Mouse (Mus musculus): ENCODE measurements around the gene Sardh. TPM values are rescaled to one million over a fixed set of nuclear protein-coding genes. Genes with fewer than 3 reads are reported as not detected.

Sardh gene
- total and polyA plus RNA-seq, 3 experiments = 0.13 TPM; not detected in 2

GRCm38 (mm10) chr2:27162656-27163055 is 85.5 kb downstream of the Sardh start:
- in situ Hi-C loops (cut with MboI; ENCODE audit: low pct_ligation_motif_present, low pct_unique_long_range_greater_than_20kb, low sequenced_read_pairs) = no loop called here

GRCm38 (mm10) chr2:27161526-27161925 is 86.6 kb downstream of the Sardh start:
- H3K36me3 ChIP-seq (replicated peaks in 1 of 2; ENCODE audit: control insufficient read depth in 1 of 2, insufficient read depth in 1 of 2, low read length in 1 of 2) = no peaks in the 10 kb centered on the region
- H3K4me1 ChIP-seq (ENCODE audit: control insufficient read depth in 1 of 2, insufficient read depth in 2 of 2) = peaks cover 0 to 3% of the 10 kb centered on the region in 2 experiments; a peak in 1 of 4 replicates
- DNase-seq (ENCODE audit: extremely low read depth) = no peak
- no peak overlapping the region for H3K4me2 ChIP-seq (ENCODE audit: insufficient read depth, low read depth, poor library complexity, severe bottlenecking)
- H3K9me3 ChIP-seq (replicated peaks; ENCODE audit: low read length) = peaks cover 7% of the 10 kb centered on the region
- H3K27ac ChIP-seq (ENCODE audit: insufficient read depth, low read depth) = no peak overlapping the region
- no peaks in the 10 kb centered on the region for H3K79me2 ChIP-seq (replicated peaks; ENCODE audit: control insufficient read depth, extremely low read depth, insufficient read depth, poor library complexity, severe bottlenecking)
- TF ChIP-seq MXI1 (IDR thresholded peaks at IDR 0.05; ENCODE audit: low read depth, low read length) (no peak), BHLHE40 (IDR thresholded peaks at IDR 0.05; ENCODE audit: low read depth, low read length) (no peak), GABPA (IDR thresholded peaks at IDR 0.05; ENCODE audit: insufficient replicate concordance, low read depth, low read length) (no peak), NRF1 (IDR thresholded peaks at IDR 0.05; ENCODE audit: low read depth, low read length) (no peak), SMC3 (IDR thresholded peaks at IDR 0.05; ENCODE audit: low read depth, low read length) (no peak), ZC3H11A (IDR thresholded peaks at IDR 0.05; ENCODE audit: low read depth, low read length) (no peak), NELFE (IDR thresholded peaks at IDR 0.05; ENCODE audit: low read depth, low read length) (no peak)
- H3K4me3 ChIP-seq (replicated peaks in 1 of 3; ENCODE audit: low read depth in 2 of 3, low read length in 2 of 3, poor library complexity in 1 of 3) = no peak overlapping the region
- H3K27me3 ChIP-seq (replicated peaks) = peaks cover 35% of the 10 kb centered on the region
- dilution Hi-C loops (cut with MboI; ENCODE audit: extremely low pct_ligation_motif_present, extremely low pct_unique_long_range_greater_than_20kb, low sequenced_read_pairs) = no loop called here
- H3K9ac ChIP-seq (ENCODE audit: insufficient read depth, low read depth) = no peak overlapping the region
- in situ Hi-C loops (cut with MboI; ENCODE audit: low pct_ligation_motif_present, low pct_unique_long_range_greater_than_20kb, low sequenced_read_pairs) = no loop called here

More at GRCm38 (mm10) chr2:27162656-27163055, 85.5 kb downstream of the Sardh start:
- peaks cover 5% of the 10 kb centered on the region for H3K9me3 ChIP-seq (replicated peaks; ENCODE audit: low read length)
- H3K27me3 ChIP-seq (replicated peaks) = peaks cover 40% of the 10 kb centered on the region
- H3K4me1 ChIP-seq (ENCODE audit: control insufficient read depth in 1 of 2, insufficient read depth in 2 of 2) = peaks cover 0 to 3% of the 10 kb centered on the region in 2 experiments; a peak in 1 of 4 replicates
- H3K79me2 ChIP-seq (replicated peaks; ENCODE audit: control insufficient read depth, extremely low read depth, insufficient read depth, poor library complexity, severe bottlenecking) = no peaks in the 10 kb centered on the region
- dilution Hi-C loops (cut with MboI; ENCODE audit: extremely low pct_ligation_motif_present, extremely low pct_unique_long_range_greater_than_20kb, low sequenced_read_pairs) = no loop called here
- H3K27ac ChIP-seq (ENCODE audit: insufficient read depth, low read depth) = no peak overlapping the region
- no peak overlapping the region for H3K4me2 ChIP-seq (ENCODE audit: insufficient read depth, low read depth, poor library complexity, severe bottlenecking)
- no peak for DNase-seq (ENCODE audit: extremely low read depth)
- H3K9ac ChIP-seq (ENCODE audit: insufficient read depth, low read depth) = no peak overlapping the region
- TF ChIP-seq RAD21 (IDR thresholded peaks at IDR 0.05; ENCODE audit: low read depth, low read length) (no peak), NELFE (IDR thresholded peaks at IDR 0.05; ENCODE audit: low read depth, low read length) (no peak), GABPA (IDR thresholded peaks at IDR 0.05; ENCODE audit: insufficient replicate concordance, low read depth, low read length) (no peak), ZNF384 (IDR thresholded peaks at IDR 0.05; ENCODE audit: low read depth, low read length) (no peak), SMC3 (IDR thresholded peaks at IDR 0.05; ENCODE audit: low read depth, low read length) (no peak), HCFC1 (IDR thresholded peaks at IDR 0.05; ENCODE audit: low read depth, low read length) (no peak), BHLHE40 (IDR thresholded peaks at IDR 0.05; ENCODE audit: low read depth, low read length) (no peak), PAX5 (IDR thresholded peaks at IDR 0.05; ENCODE audit: low read length) (no peak), CTCF (conservative IDR thresholded peaks at IDR 0.05 in 1 of 2, IDR thresholded peaks at IDR 0.05 in 1 of 2; ENCODE audit: low read depth in 2 of 2, low read length in 2 of 2) (no peak), TBP (conservative IDR thresholded peaks at IDR 0.05; ENCODE audit: low read depth, low read length) (no peak), POLR2AphosphoS2 (IDR thresholded peaks at IDR 0.05; ENCODE audit: low read depth, low read length) (no peak), RCOR1 (conservative IDR thresholded peaks at IDR 0.05; ENCODE audit: low read depth, low read length) (no peak)
- no peaks in the 10 kb centered on the region for H3K36me3 ChIP-seq (replicated peaks in 1 of 2; ENCODE audit: control insufficient read depth in 1 of 2, insufficient read depth in 1 of 2, low read length in 1 of 2)
- H3K4me3 ChIP-seq (replicated peaks in 1 of 3; ENCODE audit: low read depth in 2 of 3, low read length in 2 of 3, poor library complexity in 1 of 3) = no peak overlapping the region
